Mouse (Mus musculus): Measurements from ENCODE around the gene Gal3st2c.
"Not testable (repeated sequence)": the region's sequence is repeated elsewhere in the genome, so short reads cannot be mapped to it uniquely, and the experiment has no call there.

DNA sequence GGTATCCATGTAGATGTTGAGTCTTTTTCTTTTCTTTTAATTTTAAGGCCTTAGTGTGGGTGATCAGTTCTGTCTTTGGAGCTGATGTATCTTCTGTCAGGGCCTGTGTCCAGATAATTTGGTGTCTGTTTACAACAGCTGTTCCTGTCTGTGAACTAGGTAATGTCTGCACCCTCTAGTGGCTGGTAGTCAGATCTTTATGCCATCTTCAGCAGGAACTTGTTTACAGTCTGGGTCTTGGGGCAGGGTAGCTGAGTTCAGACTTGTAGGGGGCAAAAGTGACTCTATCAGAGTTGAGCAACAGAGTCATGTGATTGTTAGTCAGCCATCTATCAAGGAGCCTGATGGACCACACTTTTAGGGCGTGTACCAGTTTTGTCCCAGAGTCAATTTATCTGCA, 23.8 kb upstream of the Gal3st2c start:
- not testable (repeated sequence) for TF ChIP-seq CTCF (conservative IDR thresholded peaks at IDR 0.05; ENCODE audit: insufficient read depth, insufficient read length, low read depth, low read length); POLR2A (IDR thresholded peaks at IDR 0.05; ENCODE audit: low read depth, low read length)
